Mouse (Mus musculus) heart, postnatal 14 days (tissue): ENCODE data around the gene Aars. TPM values are rescaled to one million over a fixed set of nuclear protein-coding genes. Genes with fewer than 3 reads are reported as not detected.
"Not testable (repeated sequence)": the region's sequence is repeated elsewhere in the genome, so short reads cannot be mapped to it uniquely, and the experiment has no call there.

Experiments
- DNase-seq, 2 experiments: peaks; one replicate each; pipeline ENCODE4 v3.0.0; 2021 to 2022
- intact Hi-C: fragments of 180-260 bp; cut with DNase I; formaldehyde crosslinking; loops from one replicate; pipeline ENCODE4 v1.15.1; 2025
- long read RNA-seq, 2 experiments: library from polyadenylated mRNA; stranded (forward); transcript quantifications; one replicate each; pipeline ENCODE4 v2.0.0; 2021
- total RNA-seq, 2 experiments: library from RNA; stranded (reverse); gene quantifications; 2 replicates each; pipeline ENCODE4 v1.2.3; 2021

Aars gene
- total RNA-seq: 10 to 100 TPM; 31.8 to 32.9 TPM
- long read RNA-seq, experiment 1, full-length matches to known transcripts: 31 of 76 reads
- long read RNA-seq, experiment 1, partial matches to known transcripts: 13 of 76 reads
- long read RNA-seq, experiment 1, other reads (novel, unspliced or antisense): 32 of 76 reads
- long read RNA-seq, experiment 2, full-length matches to known transcripts: 47 of 90 reads
- long read RNA-seq, experiment 2, partial matches to known transcripts: 39 of 90 reads
- long read RNA-seq, experiment 2, other reads (novel, unspliced or antisense): 4 of 90 reads

DNA sequence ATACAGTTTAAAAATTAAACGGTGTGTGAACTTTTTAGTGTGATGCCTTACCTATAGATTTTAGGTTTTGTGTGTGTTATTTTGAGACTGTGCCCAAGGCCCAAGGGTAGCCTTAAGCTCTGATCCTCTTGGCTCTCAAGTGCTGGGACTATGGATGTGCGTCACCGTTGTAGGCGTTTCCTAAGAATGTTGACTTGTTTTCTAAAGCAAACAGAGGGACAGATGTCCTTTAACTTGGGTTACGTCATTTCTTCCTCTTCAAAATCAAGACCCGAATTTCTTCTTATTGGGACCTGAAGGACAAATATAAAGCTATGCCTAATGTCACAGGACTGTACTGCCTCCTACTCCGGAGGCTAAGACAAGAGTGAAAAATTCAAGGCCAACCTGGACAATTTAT, at the start of gene Aars:
Gene Aars (plus strand): TSS at position 229 of the 400 bp plus-strand sequence.
- DNase-seq: no peak
- intact Hi-C loops: no loop called here

DNA sequence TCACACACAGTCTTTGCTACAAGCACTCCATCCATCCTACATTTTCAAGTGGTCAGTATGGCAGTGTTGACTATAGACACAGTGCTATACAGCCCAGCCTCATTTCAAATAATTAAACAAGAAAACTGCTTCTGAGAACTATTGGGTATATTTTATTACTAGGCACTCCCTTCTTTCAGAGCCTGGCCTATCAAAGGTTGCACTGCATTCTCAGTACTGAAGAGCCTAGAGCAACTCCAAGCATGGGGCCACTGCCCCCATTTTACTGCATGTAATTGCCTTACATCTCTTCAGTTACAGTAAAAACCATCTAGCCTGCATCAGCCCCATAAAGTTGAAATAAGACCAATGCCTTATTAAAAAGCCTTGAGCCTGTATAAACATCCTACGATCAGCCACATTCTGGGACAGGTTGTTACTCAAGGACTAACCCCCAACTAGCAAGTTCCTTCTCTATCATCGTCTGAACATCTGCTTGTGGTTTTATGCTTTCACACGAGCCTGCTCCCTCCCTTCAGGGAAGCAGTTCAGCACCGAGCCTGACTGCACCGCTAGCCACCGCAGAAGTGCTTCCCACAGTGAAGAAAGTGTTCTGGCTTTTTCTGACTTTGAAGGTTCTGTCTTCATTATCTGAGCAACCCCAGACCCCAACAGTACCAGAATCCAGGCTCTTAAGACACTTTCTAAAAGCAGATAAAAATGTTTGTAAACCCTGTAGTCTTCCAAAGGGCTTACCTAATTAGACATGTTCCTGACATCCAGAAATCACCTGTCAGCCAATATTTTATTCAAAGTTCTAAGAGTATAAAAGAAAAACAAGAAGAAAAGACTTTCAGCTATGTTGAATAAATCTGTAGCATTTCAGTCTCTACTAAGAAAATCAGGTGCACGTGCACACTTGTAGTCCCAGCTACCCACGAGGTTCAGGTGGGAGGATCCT, 44.9 kb upstream of the Aars start:
- DNase-seq: no peak
- intact Hi-C loops: no loop called here

DNA sequence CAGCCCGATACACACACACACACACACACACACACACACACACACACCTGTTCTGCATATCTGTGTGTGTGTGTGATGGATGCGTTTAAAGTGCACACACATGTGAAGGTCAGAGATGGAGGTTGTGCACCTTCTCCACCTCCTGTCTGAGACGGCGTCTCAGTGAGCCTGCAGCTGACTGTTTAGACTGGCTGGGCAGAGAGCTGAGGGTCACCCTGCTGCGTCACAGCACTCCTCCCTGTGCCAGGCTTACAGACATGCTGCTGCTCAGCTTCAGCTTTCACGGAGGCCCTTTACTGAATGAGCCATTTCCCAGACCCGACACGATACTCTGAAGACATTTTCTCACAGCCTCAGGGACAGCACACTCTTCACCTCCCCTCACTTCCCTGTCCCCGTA, 42.9 kb upstream of the Aars start:
- intact Hi-C loops: no loop called here
- DNase-seq: peak in 1 of 2 experiments; percentile 16

DNA sequence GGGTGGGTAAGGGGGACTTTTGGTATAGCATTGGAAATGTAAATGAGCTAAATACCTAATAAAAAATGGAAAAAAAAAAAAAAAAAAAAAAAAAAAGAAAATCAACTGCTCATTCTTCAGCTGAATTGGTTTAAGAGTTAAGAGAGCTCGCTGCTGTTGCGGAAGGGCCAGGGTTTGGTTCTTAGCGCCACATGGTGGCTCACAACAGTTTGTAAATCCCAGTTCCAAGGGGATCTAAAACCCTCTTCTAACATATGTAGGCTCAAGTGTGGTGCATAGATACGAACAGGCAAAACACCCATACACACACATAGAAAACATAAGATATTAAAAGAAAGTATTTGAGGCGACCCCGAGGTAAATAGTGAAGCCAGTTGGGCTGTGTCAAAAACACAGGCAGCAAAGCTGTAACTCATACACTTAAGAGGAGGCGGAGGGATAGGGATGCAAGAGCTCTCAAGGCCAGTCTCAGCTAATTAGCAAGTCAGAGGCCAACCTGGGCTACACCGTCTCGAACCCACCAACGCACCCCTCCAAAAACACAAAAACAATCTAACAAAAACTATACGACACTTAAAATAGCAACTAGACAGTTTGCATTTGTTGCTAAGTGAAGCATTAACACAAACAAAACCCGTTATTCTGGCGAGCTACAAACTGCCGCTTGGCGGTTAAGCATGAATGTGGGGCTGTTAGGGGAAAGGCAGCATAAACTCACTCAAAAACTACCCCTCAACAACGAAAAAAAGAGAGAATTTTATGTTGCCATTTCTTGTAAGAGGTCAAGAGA, 36.1 kb upstream of the Aars start:
- DNase-seq: no peak

DNA sequence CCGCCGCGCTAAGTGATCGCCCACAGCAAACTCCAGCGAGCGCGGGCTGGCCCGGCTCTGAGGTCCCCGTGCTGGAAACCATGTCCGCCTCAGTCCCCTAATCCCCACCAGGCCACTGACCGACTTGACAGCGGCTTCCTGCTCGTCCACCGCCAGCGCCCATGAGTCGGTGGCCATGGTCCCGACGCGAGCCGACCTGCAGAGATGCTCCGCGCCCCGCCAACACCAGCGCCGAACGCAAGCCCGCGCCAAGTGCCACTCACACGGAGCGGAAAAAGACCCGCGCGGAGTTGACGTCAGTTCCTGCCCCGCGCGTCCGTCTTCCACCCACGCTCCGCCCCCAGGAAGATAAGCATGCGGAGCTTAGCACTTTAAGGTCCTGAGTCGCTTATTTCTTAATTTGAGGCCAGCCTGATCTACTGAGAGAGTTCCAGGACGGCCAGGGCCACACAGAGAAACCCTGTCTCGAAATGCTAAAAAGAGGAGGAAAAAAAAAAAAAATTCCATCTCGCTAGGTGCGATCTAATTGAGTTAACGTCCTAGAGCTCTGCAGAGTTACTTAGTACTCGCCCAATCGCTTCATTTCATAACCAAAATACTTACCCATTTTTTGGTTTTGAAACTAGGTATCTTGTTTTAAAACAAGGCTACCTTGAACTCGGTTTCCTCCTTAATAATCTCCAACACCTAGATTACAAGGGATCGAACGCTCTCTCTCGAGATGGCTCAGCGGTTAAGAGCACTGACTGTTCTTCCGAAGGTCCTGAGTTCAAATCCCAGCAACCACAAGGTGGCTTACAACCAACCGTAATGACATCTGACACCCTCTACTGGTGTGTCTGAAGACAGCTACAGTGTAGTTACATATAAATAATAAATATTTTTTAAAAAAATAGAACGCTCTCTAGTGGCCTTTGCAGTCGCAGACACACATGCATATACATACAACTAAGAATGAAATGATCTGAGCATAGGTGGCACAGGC, 35.1 kb upstream of the Aars start, which contains the start of gene Ddx19a:
Gene Ddx19a (minus strand): TSS at position 254 of the 985 bp plus-strand sequence.
- intact Hi-C loops: no loop called here
- peak; percentile 86 to 90 for DNase-seq

More for the DNA sequence above, 36.1 kb upstream of the Aars start:
- intact Hi-C loops: no loop called here

DNA sequence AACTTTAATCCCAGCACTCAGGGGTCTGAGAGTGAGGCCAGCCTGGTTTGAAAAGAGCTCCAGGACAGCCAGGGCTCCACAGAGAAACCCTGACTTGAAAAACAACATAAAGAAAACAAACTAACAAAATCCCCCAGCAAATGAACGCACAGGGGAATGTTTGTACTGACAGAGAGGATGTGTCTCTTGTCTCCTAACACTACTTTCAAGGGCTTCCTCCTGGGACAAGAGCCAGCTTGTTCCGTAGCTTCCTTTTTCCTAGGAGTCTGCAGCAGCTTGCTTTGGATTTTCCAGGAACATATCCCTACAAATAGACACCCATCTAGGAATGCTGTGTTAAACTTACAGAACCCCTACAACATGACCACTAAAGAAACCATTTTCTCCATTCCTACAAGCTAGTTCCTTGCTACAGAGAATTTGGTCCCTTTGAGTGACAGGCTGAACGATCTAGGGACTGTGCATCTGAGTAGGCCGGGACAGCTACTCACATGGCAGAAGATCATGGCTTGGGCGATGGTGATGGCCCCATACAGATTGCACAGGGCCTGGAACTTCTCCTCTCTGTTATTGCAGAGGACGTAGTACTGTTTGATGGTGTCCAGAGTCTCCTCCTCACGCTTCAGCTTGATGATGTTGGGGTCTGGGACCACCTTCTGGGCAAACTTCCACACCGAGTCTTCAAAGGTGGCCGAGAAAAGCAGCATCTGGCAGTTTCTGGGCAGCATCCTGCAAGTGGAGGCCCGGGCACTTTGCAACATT, 22.5 kb upstream of the Aars start:
- intact Hi-C loops: loop anchor here (2.0 kb wide), 1 partner anchor 32 kb away; no protein-coding TSS in a partner anchor
- not testable (repeated sequence) for DNase-seq

DNA sequence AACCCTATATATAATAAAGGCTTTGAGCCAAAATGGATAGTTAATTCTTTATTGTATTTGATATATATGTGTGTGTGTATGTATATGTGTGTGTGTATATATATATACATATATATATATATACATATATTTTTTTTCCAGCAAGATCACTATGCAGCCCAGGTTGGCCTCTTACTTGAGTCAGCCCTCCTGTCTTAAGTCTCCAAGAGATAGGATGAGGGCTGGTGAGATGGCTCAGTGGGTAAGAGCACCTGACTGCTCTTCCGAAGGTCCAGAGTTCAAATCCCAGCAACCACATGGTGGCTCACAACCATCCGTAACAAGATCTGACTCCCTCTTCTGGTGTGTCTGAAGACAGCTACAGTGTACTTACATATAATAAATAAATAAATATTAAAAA, 6.3 kb upstream of the Aars start:
- DNase-seq, intact Hi-C loops: not testable (repeated sequence)

DNA sequence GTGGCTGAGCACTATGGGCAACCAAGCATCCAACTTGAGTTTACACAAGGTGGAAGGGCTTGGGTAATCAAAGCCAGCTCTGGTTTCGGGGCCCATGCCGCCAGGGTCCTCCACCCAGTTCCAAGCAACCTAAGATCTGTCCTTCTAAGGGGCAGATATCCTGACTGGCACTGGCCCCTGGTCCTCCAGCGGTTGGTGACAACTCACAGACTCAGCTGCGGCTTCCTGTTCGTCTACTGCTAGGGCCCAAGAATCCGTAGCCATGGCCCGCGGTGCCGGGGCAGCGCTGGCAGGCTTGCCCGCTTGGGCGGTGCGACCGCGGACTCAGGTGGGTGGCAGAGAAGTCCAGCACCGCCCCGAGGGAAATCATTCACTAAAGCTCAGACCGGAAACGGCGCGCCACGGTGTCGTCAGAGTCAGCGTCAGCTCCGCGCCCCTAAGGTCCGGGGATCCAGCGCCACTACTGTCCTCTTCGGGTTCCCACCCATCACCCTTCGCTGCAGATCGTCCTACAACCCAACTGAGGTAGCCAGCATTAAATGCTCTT, 5.5 kb upstream of the Aars start:
- intact Hi-C loops: no loop called here
- DNase-seq: peak; percentile 80 to 87

DNA sequence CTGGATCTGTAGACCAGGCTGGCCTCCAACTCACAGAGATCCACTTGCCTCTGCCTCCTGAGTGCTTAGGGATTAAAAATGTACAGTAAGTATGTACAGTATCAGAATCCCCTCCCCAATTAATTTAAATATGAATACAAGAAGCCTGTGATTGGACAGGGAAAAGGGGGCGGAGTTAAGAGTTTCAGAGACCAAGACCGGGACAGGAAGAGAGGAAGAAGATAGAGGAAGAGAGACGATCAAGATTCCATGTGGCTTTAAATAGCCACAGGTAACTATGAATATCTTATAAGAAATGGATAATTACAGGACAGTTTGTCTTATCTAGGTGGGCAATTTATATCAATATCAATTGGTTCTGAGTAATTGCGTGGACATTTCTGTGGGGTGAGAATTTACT, 3.4 kb upstream of the Aars start:
- DNase-seq: no peak

DNA sequence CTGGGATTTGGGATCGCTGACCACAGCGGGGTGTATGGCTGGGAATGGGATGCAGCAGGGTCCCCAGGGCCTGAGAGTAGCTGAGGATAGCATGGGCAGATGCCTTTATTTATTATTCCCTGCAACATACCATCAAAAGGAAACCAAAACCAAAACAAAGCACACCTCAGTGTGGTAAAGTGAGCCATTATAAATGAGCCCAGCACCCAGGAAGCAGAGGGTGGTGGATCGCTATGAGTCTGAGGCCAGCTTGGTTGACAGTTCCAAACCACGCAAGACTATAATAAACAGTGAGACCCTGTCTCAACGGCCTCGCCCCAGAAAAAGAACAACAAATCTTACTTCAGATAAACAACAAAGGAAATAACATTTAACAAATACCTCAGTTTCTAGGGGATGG, 2.9 kb upstream of the Aars start:
- intact Hi-C loops: no loop called here

More for the DNA sequence above, 3.4 kb upstream of the Aars start:
- intact Hi-C loops: no loop called here

DNA sequence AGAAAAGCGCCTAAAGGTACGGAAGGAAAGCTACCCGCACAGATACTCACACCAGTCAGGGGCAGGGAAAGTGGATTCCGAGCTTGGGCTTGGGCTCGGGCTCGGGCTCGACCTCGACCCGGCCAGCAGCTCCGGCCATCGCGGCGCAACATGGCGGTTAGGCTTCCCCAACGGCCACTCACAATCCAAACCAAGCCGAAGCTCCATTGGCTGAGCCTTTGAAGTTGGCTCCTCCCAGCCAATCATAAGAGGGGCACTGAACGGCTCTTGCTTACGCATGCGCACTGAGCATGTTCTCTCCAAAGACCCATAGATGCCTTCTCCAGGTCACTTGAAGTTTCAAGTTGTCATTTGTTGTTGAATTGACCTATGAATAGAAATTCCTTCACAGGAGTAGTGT, 1.4 kb upstream of the Aars start, which contains the start of gene Ddx19b:
Gene Ddx19b (minus strand): TSS at position 180 of the 400 bp plus-strand sequence.
- DNase-seq: no peak
- intact Hi-C loops: no loop called here

More for the DNA sequence above, 2.9 kb upstream of the Aars start:
- DNase-seq: no peak

DNA sequence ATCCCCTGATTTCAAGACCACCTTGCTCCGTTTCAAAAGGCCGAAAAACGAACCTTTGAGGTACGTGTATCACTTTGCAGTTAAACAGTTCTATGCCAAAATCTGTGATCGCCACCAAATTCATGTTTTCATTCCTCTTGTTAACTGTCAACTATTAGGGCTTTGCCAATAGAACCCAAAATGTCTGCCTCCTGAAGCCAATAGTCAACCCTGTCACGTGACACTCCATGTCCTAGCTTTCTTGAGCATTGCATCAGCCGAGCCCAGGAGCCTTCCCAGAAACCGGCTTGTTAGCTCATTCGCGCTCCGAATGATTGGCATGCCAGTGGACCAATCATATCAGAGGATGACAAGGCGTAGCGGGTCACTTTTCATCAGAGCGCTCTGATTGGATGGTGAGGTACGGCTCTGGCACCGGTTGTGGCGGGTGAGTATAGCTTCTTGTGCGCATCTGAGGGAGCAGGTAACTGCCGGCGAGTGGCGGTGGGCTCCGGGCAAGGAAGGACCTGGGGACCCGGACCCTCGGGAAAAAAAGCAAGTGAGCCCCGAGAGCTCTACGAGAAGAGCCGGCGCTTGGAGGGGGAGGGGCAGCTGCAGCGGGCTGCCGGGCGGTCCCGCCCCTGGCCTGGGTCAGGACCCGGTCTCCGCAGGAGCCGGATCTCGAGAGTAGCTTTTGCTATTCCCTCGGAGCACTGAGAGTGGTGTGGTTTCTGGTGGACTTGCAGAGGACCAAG, 705 bp downstream of the Aars start:
- intact Hi-C loops: no loop called here
- peak; percentile 94 to 97 for DNase-seq

DNA sequence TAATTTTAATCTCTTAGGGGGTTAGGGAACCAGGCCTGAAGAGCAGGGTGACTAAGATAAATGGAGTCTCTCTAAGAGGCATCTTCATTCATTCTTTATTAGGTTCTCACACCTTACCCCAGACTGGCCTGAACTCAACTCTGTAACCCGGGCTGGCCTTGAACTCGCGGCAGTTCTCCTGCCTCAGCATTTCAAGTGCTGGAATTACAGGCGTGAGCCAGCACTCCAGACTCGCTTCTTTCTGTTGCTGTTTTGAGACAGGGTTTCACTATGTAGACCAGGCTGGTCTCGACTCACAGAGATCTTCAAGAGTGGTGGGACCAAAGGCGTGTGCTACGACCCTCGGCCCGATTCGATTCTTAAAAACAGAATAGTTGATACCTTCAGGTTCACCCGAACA, 1.3 kb downstream of the Aars start:
- intact Hi-C loops: no loop called here
- DNase-seq: peak in 1 of 2 experiments; percentile 27

DNA sequence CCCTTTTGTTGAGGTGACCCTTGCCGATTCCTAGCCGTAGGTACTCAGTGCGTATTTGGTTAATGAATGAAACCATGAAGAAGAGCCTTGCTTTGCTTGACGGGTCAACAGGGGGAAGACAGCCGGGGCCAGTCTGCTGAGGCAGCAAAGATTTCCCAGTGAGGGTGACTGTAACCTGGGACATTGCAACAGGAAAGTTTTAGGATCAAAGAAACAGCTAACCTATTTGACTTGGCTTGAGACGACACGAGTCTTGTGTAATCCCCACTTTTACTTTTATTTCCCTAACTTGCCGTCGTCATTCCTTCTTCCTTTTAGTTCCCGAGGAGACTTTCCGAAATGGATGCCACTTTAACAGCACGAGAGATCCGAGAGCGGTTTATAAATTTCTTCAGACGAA, 3.6 kb downstream of the Aars start:
- DNase-seq: no peak

DNA sequence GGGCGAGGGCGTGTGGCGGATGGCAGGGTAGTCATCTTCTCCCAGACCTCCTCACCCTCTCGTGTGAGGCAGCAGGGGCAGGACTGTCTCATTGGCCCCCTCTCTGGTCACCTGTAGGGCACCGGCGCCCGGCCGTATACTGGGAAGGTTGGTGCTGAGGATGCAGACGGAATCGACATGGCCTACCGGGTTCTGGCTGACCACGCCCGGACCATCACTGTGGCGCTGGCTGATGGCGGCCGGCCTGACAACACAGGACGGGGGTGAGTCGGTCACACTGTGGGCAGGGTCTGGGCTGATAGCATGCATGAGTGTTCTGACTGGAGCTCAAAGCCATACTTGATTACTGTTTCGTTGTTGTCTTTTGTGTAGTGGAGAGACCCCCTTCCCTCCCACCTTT, 9.6 kb downstream of the Aars start:
- no peak for DNase-seq
- intact Hi-C loops: no loop called here

More for the DNA sequence above, 3.6 kb downstream of the Aars start:
- intact Hi-C loops: no loop called here

DNA sequence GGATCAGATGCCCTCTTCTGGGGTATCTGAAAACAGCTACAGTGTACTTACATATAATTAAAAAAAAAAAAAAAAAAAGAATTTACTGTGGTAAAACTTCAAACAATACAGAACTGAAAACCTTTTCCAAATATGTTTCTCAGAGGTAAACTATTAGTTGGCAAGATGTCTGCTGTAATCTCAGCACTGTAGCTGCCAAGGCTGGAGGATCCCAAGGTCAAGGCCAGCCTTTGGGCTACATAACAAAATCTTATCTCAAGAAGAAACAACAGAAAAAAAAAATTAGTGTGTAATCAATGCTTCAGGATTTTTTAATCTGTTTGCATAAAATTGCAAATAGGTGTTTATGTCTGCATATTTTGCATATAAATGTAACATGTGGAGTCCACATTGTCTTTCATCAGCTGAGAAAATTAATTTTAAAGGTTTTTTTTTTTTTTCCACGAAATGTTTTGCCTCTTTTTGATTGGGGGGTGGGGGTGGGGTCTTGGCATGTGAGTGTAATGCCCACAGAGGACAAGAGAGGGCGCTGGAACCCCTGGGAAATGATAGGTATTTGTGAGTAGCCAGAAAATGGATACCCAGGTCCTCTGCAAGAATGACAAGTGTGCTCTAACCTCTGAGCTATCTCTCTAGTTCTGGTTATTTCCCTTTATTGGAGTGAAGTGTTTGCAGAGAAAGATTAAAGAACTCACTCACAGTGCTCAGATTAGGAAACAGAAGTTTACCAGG, 11.2 kb downstream of the Aars start:
- DNase-seq: no peak
- intact Hi-C loops: no loop called here

DNA sequence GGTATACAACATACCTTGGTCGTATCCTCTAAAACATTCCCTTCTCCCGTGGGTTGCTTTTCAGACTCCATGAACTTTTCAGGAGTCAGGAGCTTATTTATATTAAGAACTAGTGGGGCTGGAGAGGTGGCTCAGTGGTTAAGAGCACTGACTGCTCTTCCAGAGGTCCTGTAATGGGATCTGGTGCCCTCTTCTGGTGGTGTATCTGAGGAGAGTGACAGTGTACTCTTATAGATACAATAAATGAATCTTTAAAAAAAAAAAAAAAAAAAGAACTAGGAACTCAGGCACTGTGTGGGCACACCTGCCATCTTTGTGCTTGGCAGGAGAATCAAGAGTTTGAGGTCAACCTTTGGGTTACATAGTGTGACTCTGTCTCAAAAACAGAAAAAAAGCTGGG, 15.8 kb downstream of the Aars start:
- intact Hi-C loops: no loop called here

More for the DNA sequence above, 15.8 kb downstream of the Aars start:
- DNase-seq: no peak
